Mouse (Mus musculus) heart, embryonic 13.5 days (tissue): ENCODE results near the gene Wee2. TPM values are rescaled to one million over a fixed set of nuclear protein-coding genes. Genes with fewer than 3 reads are reported as not detected.

Experiments
- ATAC-seq: fragments of 200-750 bp; cut with Nextera tagmentation; 2 replicates; pipeline ENCODE4 v1.8.0; 2017; ENCODE audit warnings: moderate TSS enrichment; ENCODE audit not compliant: insufficient number of reproducible peaks, low FRiP score, low TSS enrichment; ENCODE audit errors: extremely low read depth
- H3K27ac ChIP-seq: fragments of 300-500 bp; sonication (generic); replicated peaks from 2 replicates; pipeline ENCODE4 v1.5.1; 2015; ENCODE audit warnings: moderate library complexity, mild to moderate bottlenecking, inconsistent platforms
- H3K27me3 ChIP-seq: fragments of 300-500 bp; sonication (generic); replicated peaks from 2 replicates; pipeline ENCODE4 v1.6.1; 2015; ENCODE audit warnings: mild to moderate bottlenecking, inconsistent platforms
- H3K36me3 ChIP-seq: fragments of 300-500 bp; sonication (generic); 2 replicates; pipeline ENCODE4 v1.6.1; 2015; ENCODE audit warnings: mild to moderate bottlenecking, inconsistent platforms
- H3K4me1 ChIP-seq: fragments of 300-500 bp; sonication (generic); 2 replicates; pipeline ENCODE4 v1.6.1; 2015; ENCODE audit warnings: inconsistent platforms
- H3K4me2 ChIP-seq: fragments of 300-500 bp; sonication (generic); 2 replicates; pipeline ENCODE4 v1.6.1; 2015; ENCODE audit warnings: inconsistent platforms, mild to moderate bottlenecking, moderate library complexity
- H3K4me3 ChIP-seq: fragments of 300-500 bp; sonication (generic); 2 replicates; pipeline ENCODE4 v1.5.1; 2015; ENCODE audit warnings: moderate library complexity, mild to moderate bottlenecking, inconsistent platforms
- H3K9ac ChIP-seq: fragments of 300-500 bp; sonication (generic); 2 replicates; pipeline ENCODE4 v1.6.1; 2015; ENCODE audit warnings: inconsistent platforms, mild to moderate bottlenecking, moderate library complexity
- H3K9me3 ChIP-seq: fragments of 300-500 bp; sonication (generic); 2 replicates; pipeline ENCODE4 v1.6.1; 2016; ENCODE audit warnings: inconsistent platforms
- WGBS: fragments of 180-500 bp; shearing (Covaris S2); methylation state at CpG from one replicate; pipeline ENCODE4 v1.1.7; 2015; ENCODE audit warnings: mixed read lengths; 5-methylcytosine and 5-hydroxymethylcytosine counted together
- polyA plus RNA-seq: library from polyadenylated mRNA; unstranded; fragments of >200 nt; fragmentation: Nextera tagmentation; extraction: Ambion mirVana; gene quantifications from 2 replicates; pipeline ENCODE4 v1.2.1, GENCODE M21; 2015

The Wee2 gene
- polyA plus RNA-seq, 1 experiment from 2014 or later: not detected

DNA sequence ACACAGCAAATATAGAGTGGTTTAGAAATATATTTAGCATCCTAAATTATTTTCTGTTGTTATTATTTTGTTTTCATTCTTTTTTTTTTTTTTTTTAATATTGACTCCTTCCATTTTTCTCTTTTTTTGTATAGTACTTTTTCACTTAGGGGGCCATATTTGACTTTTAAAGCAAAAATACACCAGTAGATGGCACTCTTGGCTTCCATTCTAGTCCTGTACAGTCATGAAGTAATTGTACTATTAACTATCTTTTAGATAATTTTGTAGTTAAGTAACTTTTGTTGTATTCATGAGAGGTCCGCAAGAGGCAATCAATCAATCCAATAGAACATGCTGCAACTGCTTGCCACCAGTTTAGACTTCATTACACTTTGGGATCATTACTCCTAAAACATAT lies 40.8 kb downstream of the Wee2 start:
- H3K9ac ChIP-seq: no peak overlapping the region
- H3K27ac ChIP-seq: no peak overlapping the region
- H3K36me3 ChIP-seq: peaks cover 83% of the 10 kb centered on the region
- H3K4me3 ChIP-seq: no peak overlapping the region
- H3K9me3 ChIP-seq: no peaks in the 10 kb centered on the region
- H3K4me2 ChIP-seq: no peak overlapping the region
- H3K4me1 ChIP-seq: no peaks in the 10 kb centered on the region
- H3K27me3 ChIP-seq: no peaks in the 10 kb centered on the region
- WGBS: 78% methylated on average over 1 of the region's 1 CpGs
- no peak for ATAC-seq

DNA sequence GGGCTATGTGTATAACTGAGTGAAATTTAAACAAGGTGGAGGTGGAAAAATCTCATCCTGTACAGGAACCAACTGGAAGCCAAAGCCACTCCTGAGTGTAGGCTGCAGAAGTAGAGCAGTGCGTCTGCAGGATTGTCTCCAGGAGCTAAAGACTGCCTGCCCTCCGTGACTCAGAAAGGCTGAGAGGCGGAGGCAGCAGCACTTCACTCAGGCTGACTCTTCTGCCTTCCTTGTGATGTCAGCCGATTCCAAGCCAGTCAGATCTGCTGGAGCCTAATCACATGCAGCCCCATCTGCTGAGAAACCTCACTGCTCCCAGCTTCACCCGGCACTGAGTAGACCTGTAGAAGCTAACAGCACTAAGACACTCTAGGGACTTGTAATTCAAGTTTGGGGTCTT lies 43.4 kb downstream of the Wee2 start:
- ATAC-seq: no peak
- Histone ChIP-seq H3K4me2 (no peak overlapping the region), H3K27ac (no peak overlapping the region), H3K27me3 (no peaks in the 10 kb centered on the region), H3K9ac (no peak overlapping the region), H3K4me1 (no peaks in the 10 kb centered on the region), H3K4me3 (no peak overlapping the region), H3K36me3 (peaks cover 73% of the 10 kb centered on the region), H3K9me3 (no peaks in the 10 kb centered on the region)
- WGBS: 93% methylated on average over 5 of the region's 5 CpGs

DNA sequence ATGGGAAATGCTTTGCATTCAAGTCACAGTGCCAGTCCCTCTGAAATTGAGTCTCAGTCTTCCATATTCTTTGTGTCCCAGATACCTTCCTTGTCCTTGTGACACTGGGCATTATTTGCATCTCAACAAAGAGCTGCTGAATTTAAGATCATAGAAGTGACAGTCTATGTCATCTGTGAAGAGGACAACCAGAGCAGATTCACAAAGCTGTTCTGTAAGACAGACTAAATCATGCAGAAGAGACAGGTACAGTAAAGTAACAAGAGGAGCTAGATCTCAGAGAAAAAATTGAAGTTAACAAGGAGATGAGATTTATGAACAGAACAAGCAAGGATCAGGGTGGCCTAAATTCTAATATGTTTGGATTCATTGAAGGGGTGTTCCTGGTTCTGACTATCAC lies 52.0 kb downstream of the Wee2 start, which contains the start of gene Tas2r137:
Gene Tas2r137 (plus strand): TSS at position 301 of the 400 bp plus-strand sequence.
- H3K36me3 ChIP-seq: peaks cover 3% of the 10 kb centered on the region; the same call in 1 of the 2 replicates
- ATAC-seq: no peak
- H3K9ac ChIP-seq: no peak within 1 kb of the TSS
- no peaks in the 10 kb centered on the region for H3K9me3 ChIP-seq
- no peaks in the 10 kb centered on the region for H3K4me1 ChIP-seq
- H3K27me3 ChIP-seq: no peaks in the 10 kb centered on the region
- H3K4me2 ChIP-seq: no peak within 1 kb of the TSS
- no peak within 1 kb of the TSS for H3K4me3 ChIP-seq
- H3K27ac ChIP-seq: no peak within 1 kb of the TSS

DNA sequence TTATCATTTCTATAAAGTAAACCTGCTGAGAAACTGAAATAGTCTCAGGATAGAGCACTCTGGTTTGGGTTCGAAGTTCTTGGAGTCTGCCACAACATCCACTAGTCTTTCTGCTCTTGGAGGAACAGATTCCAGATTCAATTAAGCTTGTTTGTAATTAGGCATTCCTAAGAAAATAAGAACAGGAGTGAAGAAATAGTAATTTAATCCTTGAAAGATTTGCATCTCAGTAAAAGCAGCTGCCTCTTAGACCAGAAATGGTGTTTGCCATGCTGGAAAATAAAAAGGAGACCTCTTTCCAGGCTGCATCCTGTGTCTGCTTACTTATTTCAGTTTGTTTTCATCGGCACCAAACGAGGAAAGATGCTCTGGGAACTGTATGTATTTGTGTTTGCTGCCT lies 54.3 kb downstream of the Wee2 start, which contains the start of gene Tas2r108:
Gene Tas2r108 (plus strand): TSS at position 301 of the 400 bp plus-strand sequence.
- Histone ChIP-seq H3K4me2 (no peak within 1 kb of the TSS), H3K36me3 (no peaks in the 10 kb centered on the region), H3K27me3 (no peaks in the 10 kb centered on the region), H3K27ac (no peak within 1 kb of the TSS), H3K9ac (no peak within 1 kb of the TSS), H3K9me3 (no peaks in the 10 kb centered on the region), H3K4me3 (no peak within 1 kb of the TSS), H3K4me1 (no peaks in the 10 kb centered on the region)
- WGBS: 80% methylated on average over 3 of the region's 3 CpGs
- no peak for ATAC-seq

Other genes with a start within 250 kb of the Wee2 start
- 33.9 and 40.6 TPM in 2 replicates for gene Agk, start 113.9 kb upstream of the Wee2 start, polyA plus RNA-seq
- gene E330009J07Rik, start 3.0 kb upstream of the Wee2 start, polyA plus RNA-seq: 3.1 and 3.2 TPM in 2 replicates
- gene Ssbp1, start 32.3 kb downstream of the Wee2 start, polyA plus RNA-seq: 94.1 and 112 TPM in 2 replicates
- not detected in 2 replicates for gene Tas2r137, start 52.1 kb downstream of the Wee2 start, polyA plus RNA-seq
- not detected in 2 replicates for gene Tas2r108, start 54.4 kb downstream of the Wee2 start, polyA plus RNA-seq
- not detected in 2 replicates for gene Prss37, start 80.4 kb downstream of the Wee2 start, polyA plus RNA-seq
- not detected in 2 replicates for gene Olfr461, start 116.0 kb downstream of the Wee2 start, polyA plus RNA-seq
- gene Olfr460, start 130.4 kb downstream of the Wee2 start, polyA plus RNA-seq: not detected in 2 replicates
- 0.47 and 0.53 TPM in 2 replicates for gene Clec5a, start 146.7 kb downstream of the Wee2 start, polyA plus RNA-seq
- gene Tas2r138, start 174.2 kb downstream of the Wee2 start, polyA plus RNA-seq: not detected in 2 replicates
- gene Mgam, start 189.7 kb downstream of the Wee2 start, polyA plus RNA-seq: 0.07 and 0.15 TPM in 2 replicates